Mouse (Mus musculus) myocyte (in vitro differentiated cells): ENCODE data around the gene Osbpl8.

Source experiments
- E2F4 ChIP-seq: IDR thresholded peaks from one replicate; pipeline ENCODE4 v1.6.1; 2011; ENCODE audit warnings: mild to moderate bottlenecking, control low read depth, moderate library complexity; ENCODE audit not compliant: insufficient read depth
- POLR2A ChIP-seq: IDR thresholded peaks from one replicate; pipeline ENCODE4 v1.6.1; 2011; ENCODE audit warnings: low read depth, mild to moderate bottlenecking, control low read depth, moderate library complexity; ENCODE audit not compliant: insufficient read length
- USF1 ChIP-seq: IDR thresholded peaks from one replicate; pipeline ENCODE4 v1.6.1; 2011; ENCODE audit warnings: low read depth, mild to moderate bottlenecking, control low read depth, moderate library complexity

- no peak for TF ChIP-seq E2F4
- TF ChIP-seq POLR2A = no peak
- TF ChIP-seq USF1 = no peak
These were observed 14.8 kb upstream of the Osbpl8 start for GRCm38 (mm10) chr10:111149761-111150160.
